ENCODE assay signal across 9 mouse cellular contexts in the genomic region with DNA sequence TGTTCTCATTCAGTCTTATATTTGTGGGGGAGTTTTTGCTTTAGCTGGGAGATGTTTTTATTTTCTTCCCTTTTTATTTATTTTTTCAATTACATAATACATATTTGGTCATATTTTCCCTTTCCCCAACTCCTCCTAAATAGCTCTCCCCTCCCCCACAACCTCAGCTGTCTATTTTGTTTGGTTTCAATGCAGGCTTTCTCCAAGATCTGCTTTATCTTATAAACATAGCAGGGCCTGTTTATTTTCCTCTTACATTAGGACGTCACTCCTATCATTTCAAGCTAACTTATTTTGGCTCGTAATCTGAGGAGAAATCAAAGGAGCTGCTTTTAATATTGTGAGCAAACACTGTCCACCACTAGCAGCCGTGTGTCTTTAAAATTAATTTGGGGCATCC.
"Had no signal": no experiment of that assay in that cellular context is flagged by ENCODE, and none has a peak within 500 bp of the region (broad histone marks: within the 10 kb centered on the region; RNA-seq: fewer than 3 reads in every experiment).

No protein-coding gene starts in this region.

- H3K27me3 ChIP-seq: limb, embryonic 13.5 days; liver, embryonic 15.5 days; midbrain, embryonic 13.5 days had no signal

- H3K36me3 ChIP-seq: limb, embryonic 13.5 days; liver, embryonic 15.5 days; midbrain, embryonic 13.5 days had no signal

- H3K9ac ChIP-seq: limb, embryonic 13.5 days; liver, embryonic 15.5 days; midbrain, embryonic 13.5 days had no signal

- H3K4me1 ChIP-seq: limb, embryonic 13.5 days; liver, embryonic 15.5 days; midbrain, embryonic 13.5 days had no signal

- H3K27ac ChIP-seq: layer of hippocampus, adult 2 months; limb, embryonic 13.5 days; liver, embryonic 15.5 days; midbrain, embryonic 13.5 days had no signal

- H3K4me3 ChIP-seq: layer of hippocampus, adult 2 months; limb, embryonic 13.5 days; liver, embryonic 15.5 days; midbrain, embryonic 13.5 days had no signal

- DNase-seq: kidney, adult 9 months; left cerebral cortex, postnatal 4 days; right cerebral cortex, postnatal 14 days had no signal

- ATAC-seq: intestine, embryonic 16.5 days; midbrain, embryonic 13.5 days had no signal

- H3K4me2 ChIP-seq: limb, embryonic 13.5 days; liver, embryonic 11.5 days; liver, embryonic 15.5 days; midbrain, embryonic 13.5 days had no signal

- H3K9me3 ChIP-seq: limb, embryonic 13.5 days; liver, embryonic 15.5 days; midbrain, embryonic 13.5 days had no signal
